Mouse (Mus musculus) frontal cortex, postnatal 10 days (tissue): ENCODE results near the gene Gm20388.
"Not testable (repeated sequence)": the region's sequence is repeated elsewhere in the genome, so short reads cannot be mapped to it uniquely, and the experiment has no call there.

ENCODE experiments used
- DNase-seq, 2 experiments: peaks; one replicate each; pipeline ENCODE4 v3.0.0; 2022; ENCODE audit warnings: low spot score in 2 of 2, mixed read lengths in 1 of 2

Gene Gm20388

DNA sequence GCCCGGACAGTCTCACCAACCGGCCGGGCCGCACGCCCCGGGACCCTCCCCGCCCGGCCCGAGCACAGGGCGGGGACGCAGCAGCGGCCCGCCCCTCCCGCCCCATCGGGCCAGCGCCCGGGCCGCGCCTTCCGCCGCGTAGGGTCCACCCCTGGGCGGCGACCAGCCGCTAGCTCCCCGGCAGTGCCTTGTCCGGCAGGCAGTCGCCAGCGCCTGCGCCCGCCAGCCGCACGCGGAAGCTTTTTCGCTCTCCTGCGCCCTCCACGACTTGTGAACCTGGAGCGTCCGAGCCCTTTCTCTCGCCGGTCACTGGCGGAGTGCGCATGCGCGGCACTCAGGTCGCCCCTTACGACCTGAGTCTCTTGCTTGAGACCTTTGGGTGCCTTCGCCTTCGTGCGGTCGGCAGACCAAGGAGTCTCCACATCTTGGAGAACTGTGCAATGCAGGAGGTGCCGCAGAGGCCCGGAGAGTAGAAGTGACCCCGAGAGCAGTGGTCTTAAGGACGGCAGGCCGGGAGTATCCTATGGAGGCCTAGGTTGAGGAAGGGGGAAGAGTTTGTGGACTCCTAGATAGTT, 4072.3 kb downstream of the Gm20388 start, which contains the start of gene Abcb10:
TSS of gene Abcb10 (minus strand) at position 297 of the 575 bp plus-strand sequence.
- DNase-seq = peak; percentile 69 to 76

DNA sequence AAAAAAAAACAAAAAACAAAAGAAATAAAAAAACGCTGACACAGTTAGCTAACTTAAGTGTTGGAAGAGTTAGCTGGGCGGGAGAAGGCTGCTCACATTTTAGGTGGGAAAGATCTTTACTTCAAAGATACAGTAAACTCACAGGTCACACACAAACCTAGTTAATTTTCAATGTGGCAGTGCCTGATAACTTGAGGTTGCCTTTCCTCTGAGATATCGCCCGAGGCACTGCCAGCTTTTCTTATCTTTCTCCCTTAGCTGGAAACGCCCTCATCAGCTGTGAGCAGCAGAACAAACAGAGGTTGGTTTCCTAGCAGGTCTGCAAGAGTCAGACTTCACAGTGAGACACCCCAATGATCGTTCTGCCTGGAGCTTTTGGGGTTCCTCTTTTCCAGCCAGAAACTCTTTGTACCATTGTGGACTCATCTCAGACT, 4078.0 kb downstream of the Gm20388 start:
- DNase-seq = no peak

DNA sequence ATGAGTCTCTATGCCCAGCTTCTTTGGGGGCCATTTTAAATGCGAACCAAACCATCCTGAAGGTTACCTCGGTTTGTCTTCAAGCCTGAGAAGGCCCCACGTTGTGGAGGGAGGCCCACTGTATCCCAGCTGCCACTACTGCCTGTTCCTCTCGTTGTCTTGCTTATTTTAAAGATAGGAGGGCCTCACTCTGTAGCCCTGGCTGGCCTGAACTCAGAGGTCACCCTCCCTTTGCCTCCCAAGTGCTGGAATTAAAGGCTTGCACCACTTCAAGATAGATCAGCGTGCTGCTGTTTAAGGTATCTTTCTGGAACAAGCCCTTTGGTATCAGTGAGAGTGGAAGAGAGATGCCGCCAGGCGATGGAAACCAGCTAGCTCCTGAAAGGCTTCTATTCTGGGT, 4078.5 kb downstream of the Gm20388 start:
- DNase-seq = no peak

DNA sequence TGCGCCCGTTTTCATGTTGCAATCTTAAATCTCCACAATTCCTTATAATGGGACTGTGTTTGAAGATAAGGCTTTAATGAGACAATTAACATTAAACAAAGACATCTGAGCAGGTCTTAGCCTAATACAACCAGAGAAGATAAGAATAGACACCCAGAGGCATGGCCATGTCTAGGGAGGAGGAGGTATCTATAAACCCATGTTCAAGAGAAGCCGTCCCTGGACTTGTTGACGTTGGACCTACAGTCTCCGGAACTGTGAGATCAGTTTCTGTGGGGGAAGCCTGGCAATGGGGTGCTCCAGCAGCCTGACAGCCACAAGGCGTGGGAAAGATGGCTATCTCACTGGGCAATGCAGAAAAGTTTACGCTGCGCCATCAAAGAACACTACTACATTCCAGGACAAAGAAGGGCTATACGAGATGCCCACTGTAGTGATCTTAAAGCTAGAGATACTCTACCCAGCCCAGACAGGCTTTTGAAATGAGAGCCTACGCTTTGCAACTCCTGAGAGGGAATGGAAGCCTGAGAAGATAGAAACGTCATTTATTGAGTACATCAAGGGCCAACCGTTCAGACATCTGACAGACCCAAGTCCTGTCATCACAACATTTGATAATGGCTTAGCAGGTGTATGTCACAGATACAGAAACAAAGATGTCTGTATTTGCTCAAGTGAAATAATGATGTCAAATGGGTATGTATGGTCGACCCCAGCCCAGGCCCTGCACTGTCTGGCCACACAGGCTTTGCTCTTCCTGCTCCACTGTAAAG, 4079.8 kb downstream of the Gm20388 start:
- DNase-seq = no peak

DNA sequence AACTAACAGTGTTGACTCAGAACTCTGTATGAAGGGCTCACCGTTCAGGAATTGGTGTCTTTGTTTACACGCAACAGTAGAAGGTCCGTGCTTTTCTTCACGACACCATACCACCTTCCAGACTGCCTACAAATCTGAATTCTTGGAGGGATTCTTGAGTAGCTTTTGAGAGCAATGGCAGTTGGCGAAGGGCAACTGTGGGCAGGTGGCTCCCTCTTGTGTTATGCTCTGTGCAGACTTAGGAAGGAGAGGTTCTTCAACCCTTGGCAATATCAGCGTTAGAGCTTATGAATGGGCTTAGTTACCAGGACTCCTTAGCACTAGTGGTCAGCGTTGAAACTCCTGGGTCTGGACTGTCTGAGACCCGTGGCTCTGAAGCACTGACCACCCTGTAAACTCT, 4081.9 kb downstream of the Gm20388 start:
- no peak for DNase-seq

DNA sequence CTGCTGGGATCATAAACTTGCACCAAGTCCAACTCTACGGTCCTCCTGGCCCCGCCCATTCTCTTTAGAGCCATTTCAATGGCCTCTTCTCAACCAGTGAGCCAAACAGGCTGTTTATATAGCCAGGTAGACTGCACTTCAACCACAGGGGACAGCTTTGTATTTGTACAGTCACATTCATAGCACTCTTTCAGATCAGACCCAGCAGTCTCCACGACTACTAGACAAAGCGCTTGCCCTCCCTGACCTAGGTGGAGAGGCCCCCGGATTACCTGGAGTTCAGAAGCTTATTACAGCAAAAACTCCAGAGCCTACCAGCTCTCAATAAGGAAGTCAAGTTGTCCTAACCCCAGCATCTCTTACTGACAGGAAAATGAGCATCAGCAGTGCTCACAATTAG, 4083.0 kb downstream of the Gm20388 start:
- DNase-seq = no peak

DNA sequence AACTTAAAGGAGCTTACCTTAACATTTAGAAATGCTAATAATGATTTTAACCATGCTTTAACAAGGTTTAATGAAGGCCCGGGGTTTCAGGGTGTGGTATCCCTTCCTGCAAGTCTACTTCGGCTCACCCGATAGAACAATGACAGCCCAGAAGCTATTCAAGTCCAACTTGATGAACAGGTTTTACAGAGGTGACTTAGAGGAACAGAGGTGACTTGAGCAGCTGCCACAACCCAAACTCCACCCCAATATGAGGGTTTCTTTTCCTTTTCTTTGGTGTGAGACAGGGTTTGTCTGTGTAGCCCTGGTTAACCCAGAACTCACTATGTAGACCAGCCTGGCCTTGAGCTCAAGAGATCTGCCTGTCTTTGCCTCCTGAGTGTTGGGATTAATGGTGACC, 4083.4 kb downstream of the Gm20388 start:
- DNase-seq = no peak

DNA sequence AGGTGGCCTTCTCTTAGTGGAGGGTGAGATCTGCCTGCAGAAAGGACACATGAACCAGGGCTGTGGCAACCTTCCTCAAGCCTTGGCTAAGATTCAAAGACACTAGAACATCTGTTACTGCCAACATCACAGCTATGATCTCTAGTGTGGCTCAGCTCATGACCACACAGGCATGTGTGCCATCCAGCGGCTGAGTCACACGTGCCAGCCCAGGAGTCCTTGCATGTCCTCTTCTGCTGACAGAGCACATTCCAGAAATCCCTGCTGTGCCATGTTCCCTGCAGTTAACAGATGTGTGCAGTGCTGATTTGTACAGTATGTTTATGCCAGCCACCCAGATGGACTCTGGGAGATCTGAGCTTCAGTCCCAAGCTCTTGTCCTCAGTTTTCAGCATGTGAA, 4088.9 kb downstream of the Gm20388 start:
- no peak for DNase-seq

DNA sequence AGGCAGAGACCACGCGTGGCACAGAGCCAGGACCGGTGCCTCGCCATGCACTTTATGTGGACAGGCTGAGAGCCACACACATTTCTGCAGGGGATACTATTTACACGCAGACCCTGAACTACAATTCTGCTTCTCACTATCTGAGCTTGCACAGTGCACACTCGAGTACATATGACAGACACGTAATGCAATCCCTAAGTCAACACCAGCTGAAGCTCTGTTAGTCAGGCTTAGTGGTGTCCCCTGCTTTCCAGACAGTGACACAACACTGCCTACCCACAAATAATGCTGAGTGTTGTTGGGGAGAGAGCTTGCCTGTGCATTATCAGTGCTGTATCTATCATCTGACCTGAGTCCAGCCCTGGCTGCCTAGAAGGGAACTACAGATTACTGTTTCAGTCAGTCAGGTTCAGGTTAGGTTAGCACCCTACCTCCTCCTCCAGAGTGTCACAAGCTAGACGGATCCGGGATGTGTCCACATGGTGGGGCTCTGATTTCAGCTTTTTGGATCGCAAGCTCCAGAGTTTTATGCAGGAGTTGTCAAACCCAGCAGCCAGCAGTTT, 4092.0 kb downstream of the Gm20388 start:
- DNase-seq = no peak

DNA sequence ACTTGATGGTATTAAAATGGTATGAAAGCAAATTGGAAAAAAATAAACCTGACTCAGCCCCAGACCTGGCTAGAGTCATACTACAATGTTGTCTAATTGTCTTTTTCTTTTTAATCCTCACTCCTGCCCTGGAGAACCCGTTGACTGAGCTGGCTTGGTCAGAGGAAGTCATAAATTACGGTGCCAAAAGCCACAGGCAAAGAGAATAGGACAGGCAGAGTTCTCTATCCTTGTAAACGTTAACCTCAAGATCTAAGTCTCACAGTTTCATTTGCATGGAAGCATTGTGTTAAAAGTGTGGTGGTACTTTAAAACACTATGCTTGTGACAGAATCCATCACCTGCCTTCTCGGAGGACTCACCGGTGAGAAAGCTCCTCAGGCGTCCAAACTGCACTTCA, 4097.2 kb downstream of the Gm20388 start:
- DNase-seq = no peak

DNA sequence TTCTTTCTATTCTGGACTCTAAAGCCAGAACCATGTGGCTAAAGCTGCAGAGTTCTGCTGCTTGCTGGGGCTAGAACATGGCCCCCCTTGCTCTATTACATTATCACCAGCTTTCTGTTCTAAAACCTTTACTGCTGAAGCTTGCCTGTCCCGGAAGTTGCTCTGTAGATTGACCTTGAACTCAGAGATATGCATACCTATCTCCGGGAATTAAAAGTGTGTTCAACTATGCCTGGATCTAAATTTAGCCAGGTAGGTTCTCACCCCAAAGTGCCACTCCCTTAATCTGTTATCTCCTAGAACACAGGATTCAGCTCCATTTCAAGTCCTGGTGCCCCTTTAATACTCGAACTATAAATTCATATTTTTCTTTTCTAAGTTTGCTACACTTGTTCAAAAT, 4100.9 kb downstream of the Gm20388 start:
- no peak for DNase-seq

DNA sequence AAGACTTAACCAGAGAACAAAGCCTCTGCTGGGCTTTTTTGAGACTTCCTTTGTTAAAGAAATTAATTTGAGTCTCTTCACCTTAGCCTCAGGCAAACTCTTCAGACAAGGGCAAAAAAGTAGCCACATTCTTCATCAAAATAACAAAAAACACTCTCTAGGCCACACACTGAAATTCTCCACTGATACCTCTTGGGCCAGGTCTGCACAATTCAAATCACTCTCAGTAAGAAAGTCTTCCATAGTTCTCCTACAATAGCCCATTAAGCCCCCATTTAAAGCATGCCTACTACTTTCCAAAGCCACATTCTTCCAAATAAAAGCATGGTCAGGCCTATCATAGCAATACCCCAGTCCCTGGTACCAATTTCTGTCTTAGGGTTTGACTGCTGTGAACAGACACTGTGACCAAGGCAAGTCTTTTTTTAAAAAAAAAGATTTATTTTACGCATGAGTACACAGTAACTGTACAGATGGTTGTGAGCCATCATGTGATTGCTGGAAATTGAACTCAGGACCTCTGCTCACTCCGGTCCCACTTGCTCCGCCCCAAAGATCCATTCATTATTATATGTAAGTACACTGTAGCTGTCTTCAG, 4101.4 kb downstream of the Gm20388 start:
- no peak for DNase-seq

DNA sequence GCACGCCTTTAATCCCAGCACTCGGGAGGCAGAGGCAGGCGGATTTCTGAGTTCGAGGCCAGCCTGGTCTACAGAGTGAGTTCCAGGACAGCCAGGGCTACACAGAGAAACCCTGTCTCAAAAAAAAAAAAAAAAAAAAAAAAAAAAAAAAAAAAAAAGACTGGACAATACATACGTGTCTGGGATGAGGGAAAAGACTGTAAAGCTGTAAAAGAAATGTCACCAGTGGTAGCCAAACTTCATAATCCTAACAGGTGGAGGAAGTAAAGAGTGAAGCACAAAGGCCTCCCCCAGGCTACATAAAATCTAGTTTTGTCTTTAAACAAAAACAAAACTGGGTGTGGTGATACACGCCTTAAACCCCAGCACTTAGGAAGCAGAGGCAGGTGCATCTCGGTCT, 4103.7 kb downstream of the Gm20388 start:
- DNase-seq = not testable (repeated sequence)

DNA sequence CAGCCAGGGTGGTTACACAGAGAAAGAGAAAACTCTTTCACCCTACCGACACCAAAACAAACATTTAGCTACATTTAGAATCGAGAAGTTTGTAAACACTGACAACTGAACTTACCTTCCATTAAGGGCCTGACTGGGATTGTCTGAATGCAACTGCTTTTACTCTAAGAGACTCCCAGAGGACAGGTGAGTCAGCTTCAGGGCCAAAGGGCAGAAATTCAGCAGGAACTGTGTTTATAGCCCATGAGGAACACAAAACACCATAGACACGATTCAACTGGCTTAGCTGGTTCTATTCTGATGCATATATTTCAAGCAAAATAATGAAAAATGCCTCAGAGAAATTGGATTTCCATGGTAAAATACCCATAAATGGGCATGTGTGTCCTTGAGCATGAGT, 4104.1 kb downstream of the Gm20388 start:
- DNase-seq = no peak

DNA sequence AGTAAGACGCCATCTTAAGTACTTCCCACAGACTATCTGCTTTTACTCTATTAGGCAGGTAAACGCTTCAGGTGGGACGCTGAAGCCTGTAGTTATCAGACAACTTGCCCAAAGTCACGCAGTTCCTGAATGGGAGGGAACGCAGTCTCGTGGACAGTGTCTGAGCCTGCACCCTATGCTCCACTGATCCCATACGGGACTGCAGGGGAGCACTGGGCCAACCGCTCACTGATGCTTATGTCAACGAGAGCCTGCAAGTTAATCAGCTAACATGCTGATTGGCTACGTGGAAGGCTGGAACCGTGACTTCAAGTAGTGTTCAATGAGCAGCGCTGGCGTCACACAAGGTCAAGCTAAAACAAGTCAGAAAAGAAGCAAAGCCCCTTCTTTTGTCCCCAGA, 4109.1 kb downstream of the Gm20388 start:
- no peak for DNase-seq

DNA sequence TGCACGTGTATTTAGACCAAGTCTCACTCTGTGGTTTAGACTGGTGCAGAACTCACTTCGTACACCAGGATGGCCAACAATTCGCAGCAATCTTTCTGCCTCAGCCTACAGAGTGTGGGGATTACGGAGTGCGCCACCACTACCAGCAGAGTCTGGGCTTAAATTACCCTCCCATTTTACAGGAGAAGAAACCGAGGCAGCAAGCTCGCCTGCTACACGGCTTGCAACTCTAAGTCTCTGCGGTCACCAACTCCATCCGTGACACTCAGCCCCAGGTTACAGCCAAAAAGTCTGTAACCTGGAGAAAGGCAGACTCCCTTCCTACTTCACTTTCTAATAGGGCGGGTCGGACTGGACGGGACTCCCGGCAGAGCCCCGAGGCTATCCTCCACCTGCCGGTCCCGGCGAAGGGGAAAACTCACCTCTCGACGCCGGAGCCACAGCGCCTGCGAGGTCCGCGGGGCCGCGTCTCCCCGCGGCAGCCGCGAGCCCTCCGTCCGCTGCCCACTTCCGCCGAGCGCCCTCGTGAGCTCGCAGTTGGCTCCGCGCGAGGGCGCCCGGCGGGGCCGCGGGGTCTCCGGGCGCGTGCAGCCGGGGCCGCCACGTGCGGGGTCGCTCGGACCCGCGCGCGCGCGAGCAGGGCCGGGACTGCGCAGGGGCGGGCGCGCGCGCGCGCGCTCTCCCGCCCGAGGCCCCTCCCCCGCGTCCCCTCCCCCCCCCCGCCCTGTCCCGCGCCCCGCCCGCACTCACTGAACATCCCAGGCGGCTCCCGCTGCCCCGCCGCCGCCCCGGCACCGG, 4110.0 kb downstream of the Gm20388 start:
- peak in 1 of 2 experiments; percentile 27 for DNase-seq

DNA sequence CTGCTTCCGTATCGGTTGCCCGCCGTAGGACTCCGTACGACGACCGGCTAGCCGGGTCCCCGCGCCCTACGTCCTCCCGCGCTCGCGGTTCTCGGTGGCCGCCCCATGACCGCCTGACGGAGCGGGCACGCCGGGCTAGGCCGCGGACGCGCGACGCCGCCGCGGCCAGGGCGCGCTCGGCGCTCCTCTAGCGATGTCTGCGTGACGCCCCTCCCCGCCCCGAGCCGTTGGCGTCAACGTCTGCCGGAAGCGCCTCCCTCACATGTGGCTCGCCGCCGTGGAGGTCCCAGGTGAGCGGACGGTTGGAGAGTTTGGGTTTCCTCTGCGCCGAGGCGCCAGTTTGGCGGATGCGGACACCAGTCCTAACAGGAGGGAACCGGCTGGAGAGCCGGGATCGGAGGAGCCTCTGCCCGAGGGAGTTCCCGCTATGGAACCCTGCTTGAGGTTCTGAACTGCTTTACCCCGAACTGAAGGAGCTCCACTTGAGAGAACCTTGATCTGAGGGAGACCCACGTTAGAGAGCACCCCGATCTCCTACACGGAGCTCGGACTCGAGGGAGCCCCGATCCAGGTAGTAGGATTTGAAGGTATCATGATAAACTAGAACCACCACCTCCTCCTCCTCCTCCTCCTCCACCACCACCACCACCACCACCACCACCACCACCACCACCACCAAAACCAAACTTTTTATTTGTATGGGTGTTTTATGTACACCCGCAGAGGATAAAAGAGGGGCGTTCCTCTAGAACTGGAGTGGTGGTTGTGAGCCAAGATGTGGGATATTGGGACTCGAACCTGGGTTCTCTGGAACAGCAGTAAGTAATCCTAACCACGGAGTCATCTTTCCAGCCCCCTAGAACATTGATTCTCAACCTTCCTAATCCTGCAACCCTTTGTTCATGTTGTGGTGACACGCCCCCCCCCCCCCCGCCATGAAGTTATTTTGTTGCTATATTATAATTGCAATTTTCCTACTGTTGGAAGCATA, 4110.9 kb downstream of the Gm20388 start, which contains the start of the genes Taf5l and Urb2:
TSS of gene Taf5l (minus strand) at position 161 of the 991 bp plus-strand sequence.
TSS of gene Urb2 (plus strand) at position 272 of the 991 bp plus-strand sequence.
- peak; percentile 86 to 91 for DNase-seq

DNA sequence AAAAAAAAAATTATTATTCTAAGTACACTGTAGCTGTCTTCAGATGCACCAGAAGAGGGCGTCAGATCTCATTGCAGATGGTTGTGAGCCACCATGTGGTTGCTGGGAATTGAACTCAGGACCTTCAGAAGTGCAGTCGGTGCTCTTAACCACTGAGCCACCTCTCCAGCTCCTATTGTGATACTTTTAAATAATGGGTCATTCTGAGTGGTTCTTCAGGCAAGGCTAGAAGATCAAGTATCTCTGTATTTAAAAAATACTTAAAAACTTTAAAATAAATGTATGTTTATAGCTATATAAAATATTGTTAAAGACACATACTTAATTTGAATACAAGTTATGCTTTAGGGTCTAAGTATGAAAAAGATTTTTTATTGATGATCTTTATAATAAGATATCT, 4115.6 kb downstream of the Gm20388 start:
- not testable (repeated sequence) for DNase-seq

DNA sequence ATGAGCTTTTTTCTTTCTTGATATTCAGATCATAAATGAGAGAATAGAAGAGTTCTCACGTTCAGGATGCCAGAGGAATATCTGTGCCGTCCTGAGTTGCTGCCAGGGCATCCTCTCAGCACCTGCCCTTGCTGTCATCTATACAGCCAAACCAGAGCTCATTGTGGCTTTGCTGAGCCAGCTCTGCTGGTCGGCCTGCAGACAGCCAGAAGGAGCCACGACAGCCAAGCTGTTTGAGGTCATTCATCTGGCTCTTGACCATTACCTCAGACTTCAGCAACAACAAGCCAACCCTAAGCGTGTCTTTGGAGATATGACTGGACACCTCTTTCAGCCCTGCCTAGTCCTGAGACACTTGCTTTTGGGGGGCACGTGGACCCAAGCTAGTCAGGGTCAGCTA, 4117.2 kb downstream of the Gm20388 start:
- DNase-seq = no peak

DNA sequence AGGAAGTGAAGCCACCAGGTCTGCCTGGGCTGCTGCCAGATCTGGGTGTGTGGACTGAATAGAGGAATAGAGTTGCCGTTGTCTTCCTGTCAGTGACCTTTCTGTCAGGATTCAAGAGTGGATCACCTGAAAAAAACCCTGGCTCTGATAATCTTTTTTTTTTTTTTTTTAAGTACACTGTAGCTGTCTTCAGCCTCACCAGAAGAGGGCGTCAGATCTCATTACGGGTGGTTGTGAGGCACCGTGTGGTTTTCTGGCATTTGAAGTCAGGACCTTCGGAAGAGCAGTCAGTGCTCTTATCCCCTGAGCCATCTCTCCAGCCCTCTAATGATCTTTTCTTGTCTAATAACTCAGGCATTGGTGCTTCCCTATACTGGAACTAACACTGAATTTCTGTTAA, 4122.8 kb downstream of the Gm20388 start:
- no peak for DNase-seq
